Mouse (Mus musculus) adipose tissue, adult 10 weeks (tissue): Measurements from ENCODE around the gene Six4. TPM values are rescaled to one million over a fixed set of nuclear protein-coding genes. Genes with fewer than 3 reads are reported as not detected.

ENCODE experiments used
- polyA plus RNA-seq: library from polyadenylated mRNA; stranded (reverse); fragments of 350-450 nt; fragmentation: Illumina TruSeq; extraction: RNeasy Lipid Tissue Mini Kit (QIAGEN cat#74804); gene quantifications from one replicate; pipeline ENCODE4 v1.2.3, GENCODE M21; 2014; ENCODE audit warnings: low read depth, low replicate concordance

Gene Six4
- 1.0 TPM for polyA plus RNA-seq

DNA sequence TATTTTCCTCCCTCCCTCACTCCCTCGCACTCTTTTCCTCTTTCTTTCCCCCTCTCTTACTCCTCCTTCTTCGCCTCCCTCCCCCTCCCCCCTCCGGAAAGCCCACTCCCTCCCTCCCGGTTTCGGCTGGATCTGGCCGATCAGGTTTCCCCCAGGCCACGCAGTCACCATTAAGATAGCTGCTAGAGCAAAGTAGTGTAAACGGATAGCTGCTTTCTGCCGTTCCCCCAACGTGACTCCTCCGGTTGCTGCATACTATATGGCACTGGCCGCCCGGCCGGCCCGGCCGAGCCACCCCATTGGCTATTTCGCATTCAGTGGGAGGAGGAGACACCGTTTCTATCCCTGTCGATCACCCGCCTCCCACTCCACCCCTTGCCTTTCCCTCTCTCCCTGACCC, at the start of gene Six4:
Six4 (minus strand) TSS at position 261 of the 400 bp plus-strand sequence.

GRCm38 (mm10) chr12:73123093-73124041, 10.1 kb upstream of the Six4 start, which contains the start of gene Mnat1:
Mnat1 (plus strand) TSS chr12:73123717.

DNA sequence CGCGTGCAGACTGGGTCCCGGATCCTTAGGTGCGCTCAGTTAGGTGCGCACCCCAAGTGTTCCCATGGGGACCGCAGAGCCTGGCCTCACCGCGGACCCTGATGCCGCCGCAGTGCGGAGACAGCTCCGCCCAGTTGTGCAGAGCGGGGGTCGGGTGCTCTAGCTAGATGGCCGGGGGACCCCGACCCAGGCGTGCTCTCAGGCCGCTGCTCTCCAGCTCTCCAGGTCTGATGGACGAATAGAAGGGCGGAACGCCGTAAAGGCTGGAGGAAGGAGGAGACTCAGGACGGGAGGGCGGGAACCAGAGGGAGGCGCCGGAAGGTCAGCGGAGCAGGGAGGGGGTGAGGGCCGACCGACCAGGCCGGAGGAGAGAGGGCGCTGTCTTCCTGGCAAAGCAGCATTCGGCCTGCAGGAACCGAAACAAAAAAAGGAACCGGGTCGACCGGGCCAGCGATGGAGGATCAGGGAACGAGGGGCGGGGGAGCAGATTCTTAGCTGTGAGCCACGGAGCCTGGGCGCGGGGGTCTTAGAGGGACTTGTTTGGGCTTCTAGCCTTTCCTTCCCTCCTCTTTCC, 59.5 kb downstream of the Six4 start, which contains the start of gene Six1:
Six1 (minus strand) TSS at position 220 of the 574 bp plus-strand sequence.

Other genes with a start within 250 kb of the Six4 start
- not detected for gene Six6, start 173.6 kb downstream of the Six4 start, polyA plus RNA-seq
- 0.57 TPM for gene 4930447C04Rik, start 172.7 kb downstream of the Six4 start, polyA plus RNA-seq
- 2.8 TPM for gene Six1, start 59.6 kb downstream of the Six4 start, polyA plus RNA-seq
- 17.6 TPM for gene Mnat1, start 10.3 kb upstream of the Six4 start, polyA plus RNA-seq
- 10.8 TPM for gene Trmt5, start 173.3 kb upstream of the Six4 start, polyA plus RNA-seq
- 15.2 TPM for gene Slc38a6, start 173.3 kb upstream of the Six4 start, polyA plus RNA-seq